Mouse (Mus musculus) brain, embryonic 14.5 days (tissue): ENCODE measurements around the gene Wdr93.

Experiments
- CTCF ChIP-seq: fragments of 200-500 bp; IDR thresholded peaks from 2 replicates; pipeline ENCODE4 v1.5.1; 2012; ENCODE audit warnings: inconsistent platforms, mild to moderate bottlenecking, moderate library complexity, borderline replicate concordance; ENCODE audit not compliant: insufficient read depth, insufficient read length; ENCODE audit errors: extremely low read depth
- POLR2A ChIP-seq: fragments of 200-500 bp; IDR thresholded peaks from 2 replicates; pipeline ENCODE4 v1.6.1; 2012; ENCODE audit warnings: mild to moderate bottlenecking, inconsistent platforms, borderline replicate concordance; ENCODE audit not compliant: poor library complexity, insufficient read depth, insufficient read length, severe bottlenecking; ENCODE audit errors: extremely low read depth

GRCm38 (mm10) chr7:79799048-79799447 lies 56.1 kb downstream of the Wdr93 start:
- peak; percentile 82 for TF ChIP-seq CTCF
- no peak for TF ChIP-seq POLR2A
